Mouse (Mus musculus) B cell, adult 2 months (primary cell): ENCODE measurements at regions not wholly inside any gene's neighbourhood (a gene's known extent, or its start where the extent isn't known, plus 50 kb on each side); places are given as distances from the start of the nearest gene placed in this dataset.
A peak's percentile ranks its signal among the peaks of the same experiment; 100 is the strongest.
"Not testable (repeated sequence)": the region's sequence is repeated elsewhere in the genome, so short reads cannot be mapped to it uniquely, and the experiment has no call there.

ENCODE experiments used
- DNase-seq, 2 experiments: peaks; one replicate each; pipeline ENCODE4 v3.0.0; 2022

DNA sequence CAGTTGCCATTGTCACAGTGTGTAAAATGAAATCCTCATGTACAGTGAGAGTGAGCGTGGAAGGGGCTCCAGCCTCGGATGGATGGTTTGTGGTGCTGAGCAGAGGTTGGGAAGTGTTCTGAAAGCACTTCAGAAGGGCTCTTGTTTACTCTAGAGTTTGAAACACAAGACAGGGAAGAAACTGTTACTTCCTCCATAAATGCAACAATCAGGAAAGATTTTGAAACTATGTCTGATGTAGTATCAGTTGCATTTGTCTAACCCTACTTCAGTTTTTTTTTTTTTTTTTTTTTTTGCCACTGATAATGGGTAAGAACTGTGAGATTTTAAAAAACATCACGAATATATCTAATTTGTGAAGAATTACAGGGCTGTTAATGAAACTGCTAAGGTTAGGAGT is 281.5 kb downstream of the Hace1 start:
- no peak for DNase-seq

DNA sequence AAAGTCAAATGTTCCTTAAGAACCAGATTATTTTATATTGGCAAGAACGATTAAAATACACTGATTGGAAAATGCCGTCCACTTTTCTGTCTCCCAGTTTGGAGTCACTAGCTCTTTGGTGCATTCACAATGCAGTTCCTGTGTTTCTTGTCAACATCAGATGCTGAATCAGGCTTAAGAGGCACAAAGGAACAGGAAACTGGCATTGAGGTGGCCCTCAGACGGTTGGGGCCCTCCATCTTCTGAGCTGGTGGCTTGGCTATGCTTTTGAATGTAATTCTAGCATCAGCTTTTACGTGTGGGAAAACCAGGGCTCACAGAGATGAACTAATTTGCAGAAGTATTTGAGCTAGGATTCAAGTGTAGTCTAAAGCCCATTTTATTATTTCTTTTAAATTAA is 282.3 kb downstream of the Hace1 start:
- DNase-seq = no peak

- DNase-seq = no peak
These were observed 283.1 kb downstream of the Hace1 start for GRCm38 (mm10) chr10:45860696-45861095.

DNA sequence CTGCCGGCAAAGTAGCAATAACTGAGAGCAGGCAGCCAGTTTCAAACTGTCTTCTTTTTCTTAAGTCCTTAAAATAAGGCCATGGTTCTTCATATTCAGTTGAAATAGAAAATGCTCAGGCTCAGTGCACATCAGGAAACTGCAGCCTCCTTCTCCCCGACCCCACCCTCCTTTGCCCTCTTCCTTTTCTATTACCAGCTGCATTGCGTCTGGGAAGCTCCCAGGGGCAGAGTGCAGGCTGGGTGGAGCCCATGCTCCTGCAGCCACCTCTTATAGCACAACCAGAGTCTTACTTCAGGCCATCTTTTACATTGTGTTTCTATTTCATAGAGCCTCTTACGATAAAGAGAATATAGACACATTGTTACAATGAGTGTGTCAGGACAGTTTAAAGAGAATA is 288.2 kb downstream of the Hace1 start:
- no peak for DNase-seq

DNA sequence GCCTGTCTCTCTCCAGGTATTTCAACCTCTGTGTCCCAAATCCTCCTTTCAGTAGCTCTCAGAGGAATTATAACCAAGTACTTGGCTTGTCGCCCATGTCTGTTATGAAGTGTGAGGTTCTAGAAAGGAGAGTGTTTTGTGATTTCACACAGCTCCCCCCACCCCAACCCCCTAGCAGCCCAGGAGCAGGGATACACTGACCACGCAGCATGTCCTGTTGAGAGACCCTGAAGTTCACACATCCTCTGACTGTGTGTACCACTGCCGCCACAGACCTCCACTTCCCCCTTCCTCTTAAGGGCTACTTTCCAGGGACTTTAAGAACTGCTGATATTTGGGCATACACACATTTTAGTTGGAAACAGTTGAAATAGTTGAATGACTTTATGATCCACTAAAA is 289.2 kb downstream of the Hace1 start:
- DNase-seq = no peak

DNA sequence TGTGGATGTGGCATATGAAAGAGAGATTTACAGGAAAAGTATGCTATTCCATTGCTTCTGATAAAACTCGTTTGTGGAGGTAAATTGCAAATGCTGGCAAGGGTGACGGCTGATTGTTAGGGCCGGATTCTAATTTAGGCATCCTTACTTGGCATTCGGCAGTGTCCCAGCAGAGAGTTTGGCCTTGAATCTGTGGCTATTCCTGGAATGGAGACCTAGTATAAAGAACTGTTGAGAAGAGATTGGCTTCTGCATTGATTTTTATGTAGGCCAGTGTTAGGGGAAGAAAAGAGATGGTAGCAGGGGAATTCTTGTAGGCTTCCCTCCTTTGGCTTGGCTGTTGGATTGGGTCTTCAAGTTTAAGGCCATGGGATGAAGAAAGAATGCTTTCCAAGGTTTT is 293.4 kb downstream of the Hace1 start:
- no peak for DNase-seq

DNA sequence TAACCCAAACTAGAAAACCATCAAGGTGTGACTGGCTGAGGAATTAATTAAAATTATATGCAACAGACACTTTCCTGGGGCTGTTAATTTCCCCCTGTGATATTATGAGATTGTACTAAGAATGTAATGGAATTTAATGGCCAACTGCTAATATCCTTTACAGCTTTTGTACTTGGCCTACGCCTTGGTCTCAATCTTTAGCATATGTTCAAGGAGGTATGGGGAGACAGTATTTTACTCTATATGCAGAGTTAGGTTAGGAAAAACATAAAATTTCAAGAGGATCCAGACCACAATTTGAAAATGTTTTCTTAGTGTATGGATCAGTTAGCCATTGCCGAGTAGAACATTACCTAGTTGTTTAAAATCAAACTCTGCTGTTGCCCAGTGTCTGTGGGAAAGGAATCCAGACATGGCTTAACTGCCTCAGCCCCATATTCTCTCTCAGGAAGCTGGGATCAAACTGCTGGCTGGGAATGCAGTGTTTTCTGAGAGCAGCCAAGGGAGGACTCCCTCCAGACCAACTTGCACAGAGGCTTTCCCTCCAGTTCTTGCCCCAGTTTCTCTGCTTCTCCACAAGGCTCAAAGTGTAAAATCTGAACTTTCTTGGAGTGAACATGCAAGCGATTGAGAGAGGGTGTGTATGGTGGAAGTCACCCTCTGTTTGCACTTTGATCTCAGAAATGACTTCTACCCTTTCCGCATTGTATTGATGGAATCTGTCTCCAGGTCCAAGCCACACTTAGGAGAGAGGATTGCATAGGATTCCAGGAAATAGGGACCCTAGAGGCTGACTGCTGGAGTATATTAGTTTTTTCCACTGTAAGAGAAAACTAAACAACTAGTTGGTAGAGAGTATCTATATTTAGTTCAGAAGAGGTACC is 294.6 kb downstream of the Hace1 start:
- DNase-seq = no peak

DNA sequence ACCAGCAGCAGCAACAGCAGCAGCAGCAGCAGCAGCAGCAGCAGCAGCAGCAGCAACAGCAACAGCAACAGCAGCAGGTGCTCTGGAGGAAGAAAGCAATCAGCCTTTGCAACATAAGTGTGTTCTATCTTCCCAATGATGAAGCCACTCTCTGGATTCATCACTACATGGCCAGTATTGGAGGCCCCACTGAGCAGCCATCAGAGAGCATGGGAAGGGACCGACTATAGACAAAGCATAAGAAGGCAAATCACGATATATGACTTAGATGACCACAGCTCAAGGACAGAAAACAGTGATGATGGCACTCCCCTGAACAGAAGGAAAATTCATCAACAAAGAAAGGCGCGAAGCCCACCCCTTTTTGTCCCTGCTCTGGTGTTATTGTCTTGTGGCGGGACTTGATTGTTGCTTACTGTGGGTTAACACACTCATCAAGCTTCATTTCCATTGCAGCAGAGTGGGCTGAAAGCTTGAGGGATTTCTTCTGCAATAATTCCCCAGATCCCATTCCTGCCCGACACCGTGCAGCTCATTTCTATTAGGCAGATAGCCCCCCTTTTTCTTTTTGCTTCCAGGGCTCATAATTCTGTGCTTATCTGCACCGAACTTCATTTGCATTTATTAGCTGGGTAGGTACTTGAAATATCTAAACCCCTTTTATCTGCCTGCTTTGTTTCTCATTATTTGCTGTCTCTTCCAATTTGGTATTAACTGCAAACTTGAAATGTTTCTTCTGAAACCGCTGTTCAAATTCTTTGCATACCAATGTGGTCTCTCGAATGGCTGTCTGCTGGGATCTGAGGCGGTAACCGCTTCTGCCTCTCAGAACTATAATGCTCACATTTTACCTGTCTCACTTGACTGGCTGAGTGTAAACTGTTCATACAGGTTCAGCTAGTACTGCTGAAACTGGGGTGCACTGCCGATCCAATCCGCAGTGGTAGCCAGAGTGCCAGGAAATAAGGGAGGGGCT is 296.5 kb downstream of the Hace1 start:
- DNase-seq = no peak

DNA sequence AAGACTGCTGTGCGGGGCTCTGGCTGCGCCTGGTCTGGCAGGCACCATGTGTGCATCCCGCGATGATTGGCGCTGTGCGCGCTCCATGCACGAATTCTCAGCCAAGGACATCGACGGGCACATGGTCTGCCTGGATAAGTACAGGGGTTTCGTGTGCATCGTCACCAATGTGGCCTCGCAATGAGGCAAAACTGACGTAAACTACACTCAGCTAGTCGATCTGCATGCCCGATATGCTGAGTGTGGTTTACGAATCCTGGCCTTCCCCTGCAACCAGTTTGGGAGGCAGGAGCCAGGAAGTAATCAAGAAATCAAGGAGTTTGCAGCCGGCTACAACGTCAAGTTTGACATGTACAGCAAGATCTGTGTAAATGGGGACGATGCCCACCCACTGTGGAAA is 297.7 kb downstream of the Hace1 start:
- DNase-seq = not testable (repeated sequence)

DNA sequence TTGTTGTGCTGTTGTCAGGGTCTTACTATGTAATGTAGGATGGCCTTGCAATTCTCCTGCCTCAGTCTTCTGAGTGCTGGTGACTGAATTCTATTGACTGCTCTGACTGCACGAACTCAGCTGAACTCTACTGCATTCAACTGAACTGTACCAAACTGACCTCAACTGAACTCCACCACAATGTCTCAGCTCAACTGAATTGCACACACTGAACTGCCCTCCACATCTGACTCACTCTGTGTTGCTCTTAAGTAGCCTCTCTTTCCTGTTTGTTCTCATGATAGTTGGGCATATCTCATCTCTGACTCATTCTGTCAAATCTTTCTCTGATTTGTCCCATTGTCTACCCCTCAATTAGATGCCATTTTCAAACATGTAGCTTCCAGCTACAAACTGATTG is 306.1 kb downstream of the Hace1 start:
- DNase-seq = no peak

DNA sequence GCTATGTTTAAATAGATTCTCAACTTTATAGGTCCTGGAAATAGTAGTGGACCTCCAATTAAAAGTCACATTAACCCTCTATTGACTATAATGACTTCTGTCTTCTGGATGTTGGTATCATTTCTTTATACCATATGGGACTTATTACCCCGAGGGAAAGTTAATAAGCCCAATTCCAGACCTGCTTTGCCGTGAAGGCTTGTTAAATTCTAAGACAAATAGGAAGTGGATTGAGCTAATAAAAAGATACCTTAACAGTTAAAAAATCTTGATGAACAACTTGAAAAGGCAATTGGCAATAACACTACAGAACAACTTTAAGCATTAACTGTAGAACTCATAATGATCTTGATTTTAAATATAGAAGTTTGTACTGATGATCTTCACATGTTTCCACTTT is 309.0 kb downstream of the Hace1 start:
- no peak for DNase-seq

- DNase-seq = no peak
These were observed 311.2 kb downstream of the Hace1 start for GRCm38 (mm10) chr10:45888835-45889234.

DNA sequence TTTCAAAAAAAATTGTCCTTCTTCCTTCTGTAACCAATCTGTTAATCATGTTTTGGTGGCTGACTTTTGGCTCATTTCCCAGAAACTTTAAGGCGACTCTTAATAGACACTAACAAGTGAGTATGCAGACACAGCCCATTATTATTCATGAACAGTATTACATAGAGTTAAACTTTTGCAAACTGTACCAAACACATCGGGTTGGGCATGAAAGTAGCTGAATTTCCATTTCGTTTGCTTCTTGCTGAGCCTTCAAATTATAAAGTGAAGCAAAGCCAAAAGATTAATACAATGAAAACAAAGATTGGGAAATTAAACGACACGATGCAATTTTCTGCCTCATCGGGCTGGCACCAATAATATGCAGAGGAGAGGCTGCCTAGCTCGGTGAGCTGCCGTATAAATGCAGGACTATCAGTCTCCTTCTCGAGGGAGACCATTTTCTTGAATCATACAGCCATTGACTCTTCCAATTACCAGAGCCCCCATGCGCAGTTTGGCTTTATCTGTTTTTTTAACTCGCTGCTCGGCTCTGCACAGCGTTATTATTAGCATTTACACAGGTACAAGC is 311.8 kb downstream of the Hace1 start:
- no peak for DNase-seq

DNA sequence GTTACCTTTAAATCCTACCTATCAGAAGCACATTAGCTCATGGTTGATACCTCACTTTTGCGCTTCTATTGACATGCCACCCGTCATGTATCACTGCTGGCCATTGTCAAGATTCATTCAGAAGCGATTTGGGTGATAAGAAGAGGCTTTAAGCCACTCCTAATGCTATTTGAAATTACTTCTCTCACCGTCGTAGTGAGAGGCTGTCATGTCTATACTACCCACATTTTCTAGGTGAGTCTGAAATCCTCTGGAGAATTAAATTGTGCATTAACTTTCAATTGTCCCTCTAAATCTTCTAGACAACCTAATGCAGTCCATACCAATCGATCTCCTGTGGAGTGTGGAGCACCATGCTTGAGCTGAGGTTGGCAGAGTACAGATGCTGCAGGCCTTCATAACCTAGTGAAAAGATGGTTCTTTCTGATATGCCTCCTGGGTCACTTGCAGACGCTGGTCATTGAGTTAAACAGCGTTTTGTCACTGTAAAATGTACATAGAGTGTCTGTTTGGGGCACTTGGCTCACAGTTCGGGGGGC is 312.5 kb downstream of the Hace1 start:
- DNase-seq = no peak

GRCm38 (mm10) chr10:45892464-45892863 is 314.8 kb downstream of the Hace1 start:
- DNase-seq = no peak

DNA sequence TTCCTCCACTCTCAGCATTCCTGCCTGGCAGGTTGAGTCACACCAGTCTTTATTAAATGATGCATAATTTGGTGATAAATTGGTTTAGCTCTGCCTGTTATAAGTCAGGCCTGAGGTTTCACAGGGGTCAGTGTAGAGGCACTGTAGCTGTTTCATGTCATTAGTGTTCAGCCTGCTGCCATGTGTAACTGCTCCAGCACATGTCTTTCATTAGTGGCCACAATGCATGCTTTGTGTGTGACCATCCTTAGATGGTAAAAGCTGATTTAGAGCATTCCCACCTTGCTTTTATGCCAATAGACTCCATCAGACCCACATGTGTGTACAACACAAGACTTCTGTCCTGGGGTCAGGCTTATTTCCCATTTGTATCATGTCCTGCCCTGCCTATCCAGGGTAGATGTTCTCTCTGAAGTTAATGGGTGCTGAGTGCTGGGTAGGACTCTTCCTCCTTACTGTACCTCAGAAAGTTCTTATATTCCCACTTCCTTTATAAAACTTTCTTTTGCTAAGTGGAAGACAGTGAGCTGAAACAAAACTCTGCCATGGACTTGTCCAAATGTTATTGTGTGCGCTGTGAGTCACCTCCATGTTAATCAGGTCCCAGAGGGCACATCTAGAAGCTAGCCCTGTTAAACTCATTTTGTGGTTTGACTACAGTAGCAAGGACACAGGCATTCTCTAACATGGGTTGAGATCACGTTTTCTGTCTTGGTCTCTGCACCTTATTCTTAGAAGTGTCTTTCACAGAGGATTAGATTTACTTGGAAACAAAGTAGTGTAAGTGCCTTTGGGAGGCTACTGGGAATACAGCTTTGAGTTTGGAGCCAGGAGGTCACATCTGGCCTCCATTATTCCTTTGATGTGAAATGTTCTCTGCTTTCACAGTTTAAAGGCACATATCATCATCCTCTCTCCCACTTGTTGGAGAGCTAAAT is 316.5 kb downstream of the Hace1 start:
- DNase-seq = no peak

DNA sequence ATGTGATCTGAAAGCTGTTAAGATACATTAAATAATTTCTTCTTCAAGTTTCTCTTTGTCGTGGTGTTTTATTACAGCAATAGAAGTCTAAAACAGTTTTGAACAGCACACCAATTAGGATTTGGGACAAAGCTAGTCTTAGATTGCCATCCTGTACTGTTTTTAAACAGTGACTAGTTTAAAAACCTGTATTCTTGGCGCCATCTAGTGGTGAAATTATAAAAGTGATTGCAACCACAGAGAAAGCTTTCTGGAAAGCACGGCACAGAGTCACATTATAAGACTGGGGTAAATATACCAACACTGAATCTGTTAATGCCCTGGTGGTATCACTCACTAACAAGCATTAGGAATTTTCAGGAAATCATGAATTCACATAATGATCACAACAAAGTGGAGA is 339.3 kb downstream of the Hace1 start:
- peak; percentile 17 to 18 for DNase-seq

- no peak for DNase-seq
These were observed 348.1 kb downstream of the Hace1 start for GRCm38 (mm10) chr10:45925746-45926145.

- DNase-seq = no peak
These were observed 356.1 kb downstream of the Hace1 start for GRCm38 (mm10) chr10:45933631-45934310.

DNA sequence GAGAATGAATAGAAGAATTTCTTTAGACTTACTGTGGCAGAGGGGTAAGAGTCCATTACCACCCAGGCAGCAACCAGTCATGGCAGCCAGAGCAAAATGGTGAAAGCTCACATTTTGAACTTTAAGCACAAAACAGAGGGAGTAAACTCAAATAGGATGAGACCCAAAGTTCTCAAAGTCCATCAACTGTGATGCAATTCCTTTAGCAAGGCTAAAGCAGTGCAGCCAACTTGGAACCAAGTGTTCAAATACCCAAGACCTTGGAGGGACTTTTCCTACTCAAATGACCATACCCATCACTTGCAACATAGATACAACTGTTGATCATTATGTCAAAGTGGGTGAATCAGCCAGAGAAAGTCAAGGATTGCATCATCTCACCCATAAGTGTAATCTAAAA is 380.1 kb downstream of the Hace1 start:
- no peak for DNase-seq

GRCm38 (mm10) chr10:45972240-45972639 is 394.6 kb downstream of the Hace1 start:
- no peak for DNase-seq
